Mouse (Mus musculus) bone marrow, adult 2 months (tissue): Measurements from ENCODE around the gene Rnaseh1.

Source experiments
- CTCF ChIP-seq: fragments of 200-500 bp; IDR thresholded peaks from 2 replicates; pipeline ENCODE4 v1.5.1; 2011; ENCODE audit warnings: low read length, control low read depth; ENCODE audit not compliant: control insufficient read depth, insufficient read depth
- POLR2A ChIP-seq: fragments of 200-500 bp; IDR thresholded peaks from 2 replicates; pipeline ENCODE4 v1.6.1; 2011; ENCODE audit warnings: low read depth, mild to moderate bottlenecking, control low read depth, low read length, borderline replicate concordance; ENCODE audit not compliant: control insufficient read depth

DNA sequence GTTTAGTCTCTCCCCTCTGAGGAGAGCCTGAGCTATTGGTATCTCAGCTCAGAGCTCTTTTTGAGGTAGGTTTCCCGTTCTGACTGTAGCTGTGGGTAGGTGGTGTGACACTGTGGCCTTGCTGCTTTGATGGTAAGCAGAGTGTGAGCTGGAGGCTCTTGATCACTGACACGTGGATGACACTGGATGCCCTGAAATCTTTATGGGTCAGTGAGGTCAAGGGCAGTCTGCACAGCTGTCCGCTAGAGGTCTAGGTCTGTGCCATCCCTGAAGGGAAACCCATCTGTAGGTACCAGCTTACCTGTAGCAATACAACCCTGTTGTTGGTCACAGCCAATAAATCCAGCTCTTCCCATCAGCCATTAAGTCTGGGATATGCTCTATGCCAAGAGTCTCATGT, 36.4 kb downstream of the Rnaseh1 start:
- TF ChIP-seq POLR2A: no peak
- TF ChIP-seq CTCF: no peak
